Mouse (Mus musculus): ENCODE measurements around the gene Commd8.

DNA sequence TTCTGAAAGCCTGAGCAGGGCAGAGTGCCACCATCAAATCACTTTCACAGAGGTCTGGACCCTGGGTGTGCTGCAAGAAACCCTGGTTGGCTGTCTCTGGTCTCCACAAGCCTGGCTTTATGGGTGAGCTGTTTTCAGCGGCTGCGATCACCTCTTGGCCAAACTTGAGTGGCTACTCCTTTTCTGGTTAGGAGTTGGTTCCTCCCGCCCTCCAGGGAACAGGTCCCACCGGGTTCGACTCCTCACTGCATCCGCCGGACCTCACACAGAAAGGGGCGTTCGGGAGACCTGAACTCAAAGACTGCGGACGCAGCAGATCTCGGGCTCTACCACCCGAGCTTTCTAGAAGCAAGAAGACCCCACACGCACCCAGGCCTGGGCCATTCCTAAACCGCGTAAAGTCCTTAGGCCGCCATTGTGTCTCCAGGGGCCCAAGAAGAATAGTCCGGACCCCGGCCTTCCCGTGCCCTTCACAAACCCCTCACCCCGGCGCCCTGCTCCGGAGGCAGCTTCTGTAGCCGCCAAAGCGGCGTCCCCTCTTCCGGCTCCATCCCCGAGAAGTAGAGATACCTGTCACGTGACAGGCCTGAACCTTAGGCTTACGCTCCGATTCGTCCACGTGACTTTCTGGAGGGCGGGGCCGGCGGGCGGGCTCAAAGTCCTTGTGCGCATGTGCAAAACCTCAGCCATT lies at the start of gene Commd8:
- no peak for TF ChIP-seq POLR2A (IDR thresholded peaks at IDR 0.05; ENCODE audit: insufficient read depth, low read length)
- TF ChIP-seq CTCF (IDR thresholded peaks at IDR 0.05; ENCODE audit: low read depth, low read length): no peak
- TF ChIP-seq EP300 (IDR thresholded peaks at IDR 0.05; ENCODE audit: insufficient read depth, low read depth, low read length): no peak
